Comparison of ENCODE assay signal across 22 mouse cellular contexts in the genomic region with DNA sequence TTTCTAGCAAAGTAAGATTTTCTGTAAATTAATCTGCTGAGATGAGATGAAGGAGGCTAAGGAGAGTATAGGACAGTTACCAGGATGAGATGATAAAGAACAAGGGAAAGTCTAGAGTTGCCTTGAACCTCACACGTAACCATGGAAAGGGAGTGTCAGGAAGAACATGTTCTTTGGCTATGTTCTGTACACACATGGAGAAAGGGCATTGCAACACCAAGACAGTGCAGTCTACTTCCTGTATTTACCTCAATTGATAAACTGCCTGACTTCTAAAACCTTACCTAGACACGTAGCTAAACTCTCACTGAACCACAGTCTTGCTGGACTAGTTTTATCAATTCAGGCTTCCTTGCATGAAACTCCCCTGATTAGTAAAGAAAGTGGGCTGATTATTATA.
"Had no signal": no experiment of that assay in that cellular context is flagged by ENCODE, and none has a peak within 500 bp of the region (broad histone marks: within the 10 kb centered on the region; RNA-seq: fewer than 3 reads in every experiment).

No protein-coding gene starts in this region.

- H3K4me1 ChIP-seq: liver, embryonic 13.5 days; liver, embryonic 15.5 days; lung, embryonic 15.5 days; midbrain, embryonic 10.5 days; midbrain, embryonic 12.5 days; midbrain, embryonic 15.5 days; neural tube, embryonic 13.5 days; neural tube, embryonic 15.5 days; stomach, embryonic 15.5 days had no signal

- H3K36me3 ChIP-seq: liver, embryonic 13.5 days; liver, embryonic 15.5 days; lung, embryonic 15.5 days; midbrain, embryonic 10.5 days; midbrain, embryonic 12.5 days; midbrain, embryonic 15.5 days; neural tube, embryonic 13.5 days; neural tube, embryonic 15.5 days; stomach, embryonic 15.5 days had no signal

- H3K4me2 ChIP-seq: liver, embryonic 11.5 days; liver, embryonic 13.5 days; liver, embryonic 15.5 days; lung, embryonic 15.5 days; midbrain, embryonic 12.5 days; midbrain, embryonic 15.5 days; neural tube, embryonic 13.5 days; neural tube, embryonic 15.5 days; stomach, embryonic 15.5 days had no signal

- H3K27me3 ChIP-seq: liver, embryonic 13.5 days; liver, embryonic 15.5 days; lung, embryonic 15.5 days; midbrain, embryonic 12.5 days; midbrain, embryonic 15.5 days; neural tube, embryonic 13.5 days; neural tube, embryonic 15.5 days; stomach, embryonic 15.5 days had no signal

- DNase-seq: liver; liver, embryonic 13.5 days; liver, postnatal 0 days; lung, adult 2 months; lung, postnatal 10 days; lung, postnatal 4 days; retina, postnatal 1 day; right cerebral cortex, adult 18-20 months; right cerebral cortex, postnatal 25 days; thymus, adult 2 months; thymus, postnatal 25 days; thymus, postnatal 4 days had no signal

- H3K4me3 ChIP-seq: liver, embryonic 13.5 days; liver, embryonic 15.5 days; lung, embryonic 15.5 days; midbrain, embryonic 10.5 days; midbrain, embryonic 12.5 days; midbrain, embryonic 15.5 days; myocyte; neural tube, embryonic 13.5 days; neural tube, embryonic 15.5 days; stomach, embryonic 15.5 days had no signal

- ATAC-seq: liver, postnatal 0 days; midbrain, embryonic 15.5 days had no signal

- H3K27ac ChIP-seq: liver, embryonic 13.5 days; liver, embryonic 15.5 days; lung, embryonic 15.5 days; midbrain, embryonic 10.5 days; midbrain, embryonic 12.5 days; midbrain, embryonic 15.5 days; neural tube, embryonic 13.5 days; neural tube, embryonic 15.5 days; stomach, embryonic 15.5 days had no signal

- H3K9ac ChIP-seq: liver, embryonic 13.5 days; liver, embryonic 15.5 days; liver, postnatal 0 days; lung, embryonic 15.5 days; midbrain, embryonic 12.5 days; midbrain, embryonic 15.5 days; neural tube, embryonic 13.5 days; neural tube, embryonic 15.5 days; stomach, embryonic 15.5 days had no signal

- H3K9me3 ChIP-seq: liver, embryonic 13.5 days; liver, embryonic 15.5 days; lung, embryonic 15.5 days; midbrain, embryonic 10.5 days; midbrain, embryonic 12.5 days; midbrain, embryonic 15.5 days; neural tube, embryonic 13.5 days; neural tube, embryonic 15.5 days; stomach, embryonic 15.5 days had no signal
